Comparison of ENCODE assay signal across 11 mouse cellular contexts in genomic region chr3:51832985-51833384, GRCm38 (mm10).
A peak's percentile ranks its signal among the peaks of the same experiment; 100 is the strongest.
DNase-seq lines count a peak whose midpoint lies in the region; ATAC-seq and TF ChIP-seq lines count a peak whose summit lies in the region.
"Had no signal": no experiment of that assay in that cellular context is flagged by ENCODE, and none has a peak within 500 bp of the region (broad histone marks: within the 10 kb centered on the region; RNA-seq: fewer than 3 reads in every experiment).

No protein-coding gene starts in this region.

- H3K36me3 ChIP-seq in forebrain, embryonic 12.5 days (replicated peaks) = no peaks in the 10 kb centered on the region
- no peaks in the 10 kb centered on the region for H3K36me3 ChIP-seq in forebrain, embryonic 16.5 days (ENCODE audit: control insufficient read depth, insufficient read depth)
- H3K36me3 ChIP-seq in neural tube, embryonic 13.5 days = no peaks in the 10 kb centered on the region
- H3K36me3 ChIP-seq: heart, embryonic 13.5 days had no signal

- H3K9ac ChIP-seq in forebrain, embryonic 12.5 days = no peak overlapping the region
- H3K9ac ChIP-seq in forebrain, embryonic 16.5 days (replicated peaks; ENCODE audit: low read depth, low read length) = no peak overlapping the region
- H3K9ac ChIP-seq in neural tube, embryonic 13.5 days = no peak overlapping the region
- H3K9ac ChIP-seq: heart, embryonic 13.5 days had no signal

- intact Hi-C loops in gastrocnemius, postnatal 36 days (cut with DNase I) = no loop called here

- DNase-seq in layer of hippocampus, adult 2 months (ENCODE audit: low spot score in 2 of 2) = peak in 1 of 2 experiments; percentile 24
- DNase-seq in layer of hippocampus, adult 11-12 months (ENCODE audit: low spot score) = no peak
- no peak for DNase-seq in MN1 (ENCODE audit: low spot score)
- no peak for DNase-seq in gastrocnemius, postnatal 36 days
- DNase-seq: embryo, embryonic 11 days; kidney, adult 11 months; liver had no signal

- H3K4me3 ChIP-seq in layer of hippocampus, adult 2 months = peak overlapping the region; percentile 24; the same call in 1 of the 2 replicates
- no peak overlapping the region for H3K4me3 ChIP-seq in forebrain, embryonic 12.5 days (replicated peaks)
- no peak overlapping the region for H3K4me3 ChIP-seq in forebrain, embryonic 16.5 days (replicated peaks; ENCODE audit: low read length)
- H3K4me3 ChIP-seq in neural tube, embryonic 13.5 days = no peak overlapping the region
- H3K4me3 ChIP-seq: heart, embryonic 13.5 days had no signal

- H3K9me3 ChIP-seq in forebrain, embryonic 12.5 days = no peaks in the 10 kb centered on the region
- H3K9me3 ChIP-seq in forebrain, embryonic 16.5 days (ENCODE audit: control insufficient read depth, low read length) = no peaks in the 10 kb centered on the region
- H3K9me3 ChIP-seq in neural tube, embryonic 13.5 days = no peaks in the 10 kb centered on the region
- H3K9me3 ChIP-seq: heart, embryonic 13.5 days had no signal

- TF ChIP-seq CTCF in layer of hippocampus, adult 2 months (conservative IDR thresholded peaks at IDR 0.05) = no peak

- H3K27me3 ChIP-seq in forebrain, embryonic 12.5 days = peaks cover 15% of the 10 kb centered on the region; the same call in 1 of the 2 replicates
- no peaks in the 10 kb centered on the region for H3K27me3 ChIP-seq in forebrain, embryonic 16.5 days (replicated peaks; ENCODE audit: control insufficient read depth, insufficient read depth, low read length)
- no peaks in the 10 kb centered on the region for H3K27me3 ChIP-seq in neural tube, embryonic 13.5 days
- H3K27me3 ChIP-seq: heart, embryonic 13.5 days had no signal

- 42% methylated on average over 15 of the region's 15 CpGs for WGBS in forebrain, embryonic 12.5 days
- WGBS in forebrain, embryonic 16.5 days = 13% methylated on average over 15 of the region's 15 CpGs
- WGBS in neural tube, embryonic 13.5 days = 42% methylated on average over 15 of the region's 15 CpGs

- peaks cover 7% of the 10 kb centered on the region; the same call in 1 of the 2 replicates for H3K4me1 ChIP-seq in forebrain, embryonic 12.5 days
- H3K4me1 ChIP-seq in forebrain, embryonic 16.5 days (replicated peaks; ENCODE audit: control insufficient read depth, insufficient read depth, low read length) = peaks cover 5% of the 10 kb centered on the region
- H3K4me1 ChIP-seq in neural tube, embryonic 13.5 days (replicated peaks) = peaks cover 12% of the 10 kb centered on the region

- no peak overlapping the region for H3K4me2 ChIP-seq in forebrain, embryonic 12.5 days
- H3K4me2 ChIP-seq in forebrain, embryonic 16.5 days (ENCODE audit: low read length) = peak overlapping the region; percentile 12
- no peak overlapping the region for H3K4me2 ChIP-seq in neural tube, embryonic 13.5 days
- H3K4me2 ChIP-seq: heart, embryonic 13.5 days had no signal

- peak overlapping the region; percentile 58 for H3K27ac ChIP-seq in layer of hippocampus, adult 2 months
- H3K27ac ChIP-seq in forebrain, embryonic 12.5 days = 0 out of 2 replicates have a peak overlapping the region, but pooled peaks have one; percentile 51
- no peak overlapping the region for H3K27ac ChIP-seq in forebrain, embryonic 16.5 days (ENCODE audit: low read length)
- H3K27ac ChIP-seq in neural tube, embryonic 13.5 days (replicated peaks) = peak overlapping the region; percentile 72
- H3K27ac ChIP-seq: heart, embryonic 13.5 days had no signal

- ATAC-seq in forebrain, embryonic 12.5 days (ENCODE audit: low FRiP score) = peak; percentile 58; the same call in 1 of the 2 replicates
- ATAC-seq in forebrain, embryonic 16.5 days = peak; percentile 73
- no peak for ATAC-seq in neural tube, embryonic 13.5 days (ENCODE audit: low read depth)
